Mouse (Mus musculus): ENCODE data around the gene Krtap22-2.
"Not testable (repeated sequence)": the region's sequence is repeated elsewhere in the genome, so short reads cannot be mapped to it uniquely, and the experiment has no call there.

Krtap22-2 gene

GRCm38 (mm10) chr16:89010659-89011058 is at the start of gene Krtap22-2:
TSS of gene Krtap22-2 (minus strand) at chr16:89010759.
- no peak for DNase-seq

- DNase-seq: no peak
Observed at GRCm38 (mm10) chr16:89047783-89048182, 37.2 kb upstream of the Krtap22-2 start, which contains the start of gene Krtap6-5. TSS of gene Krtap6-5 (minus strand) at chr16:89047883.

GRCm38 (mm10) chr16:89041372-89041771 is 30.8 kb upstream of the Krtap22-2 start, which contains the start of gene Gm10228:
TSS of gene Gm10228 (minus strand) at chr16:89041472.
- not testable (repeated sequence) for DNase-seq

GRCm38 (mm10) chr16:89031399-89031798 is 20.8 kb upstream of the Krtap22-2 start, which contains the start of gene Krtap6-1:
TSS of gene Krtap6-1 (plus strand) at chr16:89031699.
- not testable (repeated sequence) for DNase-seq

GRCm38 (mm10) chr16:89014984-89015383 is 4.4 kb upstream of the Krtap22-2 start, which contains the start of gene Gm10229:
TSS of gene Gm10229 (plus strand) at chr16:89015284.
- DNase-seq: not testable (repeated sequence)

GRCm38 (mm10) chr16:89013973-89014372 is 3.4 kb upstream of the Krtap22-2 start:
- no peak for DNase-seq

GRCm38 (mm10) chr16:88962773-88963172 is 47.8 kb downstream of the Krtap22-2 start, which contains the start of gene Krtap16-3:
TSS of gene Krtap16-3 (minus strand) at chr16:88962873.
- no peak for DNase-seq

Data from thymus, adult 18-20 months (tissue).